Mouse (Mus musculus): ENCODE results near the gene Gpsm3. TPM values are rescaled to one million over a fixed set of nuclear protein-coding genes. Genes with fewer than 3 reads are reported as not detected.

The Gpsm3 gene
- polyA plus RNA-seq, 1 experiment from 2014 or later = 12.6 TPM

DNA sequence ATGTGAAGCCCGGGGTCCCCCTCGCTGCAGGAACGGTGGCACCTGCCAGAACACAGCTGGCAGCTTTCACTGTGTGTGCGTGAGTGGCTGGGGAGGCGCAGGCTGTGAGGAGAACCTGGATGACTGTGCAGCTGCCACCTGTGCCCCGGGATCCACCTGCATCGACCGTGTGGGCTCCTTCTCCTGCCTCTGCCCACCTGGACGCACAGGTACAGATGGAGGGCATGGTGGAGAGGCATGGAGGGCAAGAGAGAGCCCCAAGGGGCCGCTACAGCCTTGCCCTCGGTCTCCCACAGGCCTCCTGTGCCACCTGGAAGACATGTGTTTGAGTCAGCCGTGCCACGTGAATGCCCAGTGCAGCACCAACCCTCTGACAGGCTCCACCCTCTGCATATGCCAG lies 21.2 kb upstream of the Gpsm3 start:
- H3K9ac ChIP-seq (ENCODE audit: low read length) = no peak overlapping the region
- no peak overlapping the region for H3K4me3 ChIP-seq (ENCODE audit: low read depth, low read length)
- H3K4me1 ChIP-seq (replicated peaks; ENCODE audit: control insufficient read depth, insufficient read depth, low read length) = peaks cover 15% of the 10 kb centered on the region; the same call in 1 of the 2 replicates
- ATAC-seq (replicated peaks; ENCODE audit: low FRiP score, low TSS enrichment, low read depth) (no peak), DNase-seq (ENCODE audit: low spot score) (no peak)
- 77% methylated on average over 13 of the region's 13 CpGs for WGBS
- no peak overlapping the region for H3K27ac ChIP-seq (ENCODE audit: low read depth)
- no peaks in the 10 kb centered on the region for H3K27me3 ChIP-seq (replicated peaks; ENCODE audit: control insufficient read depth, insufficient read depth, low read length)
- no peaks in the 10 kb centered on the region for H3K36me3 ChIP-seq (ENCODE audit: control insufficient read depth, insufficient read depth, low read length)
- H3K4me2 ChIP-seq (ENCODE audit: low read length) = no peak overlapping the region
- no peaks in the 10 kb centered on the region for H3K9me3 ChIP-seq (ENCODE audit: control insufficient read depth, low read length)

DNA sequence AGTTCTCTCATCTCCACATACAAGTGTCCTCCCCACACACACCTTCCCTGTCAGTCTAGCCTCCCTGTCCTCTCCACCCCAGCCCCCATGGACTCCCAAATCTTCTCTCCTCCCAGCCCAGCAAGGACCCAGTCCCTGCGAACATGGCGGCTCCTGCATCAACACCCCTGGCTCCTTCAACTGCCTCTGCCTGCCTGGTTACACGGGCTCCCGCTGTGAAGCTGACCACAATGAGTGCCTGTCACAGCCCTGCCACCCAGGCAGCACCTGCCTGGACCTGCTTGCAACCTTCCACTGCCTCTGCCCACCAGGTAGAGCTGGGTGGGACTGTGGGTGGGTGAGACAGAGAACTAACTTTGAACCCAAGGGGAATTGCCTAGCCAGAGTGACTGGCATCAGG lies 19.7 kb upstream of the Gpsm3 start:
- DNase-seq (ENCODE audit: low spot score) (no peak), ATAC-seq (replicated peaks; ENCODE audit: low FRiP score, low TSS enrichment, low read depth) (no peak)
- Histone ChIP-seq H3K9ac (ENCODE audit: low read length) (no peak overlapping the region), H3K27ac (ENCODE audit: low read depth) (no peak overlapping the region), H3K4me3 (ENCODE audit: low read depth, low read length) (no peak overlapping the region), H3K36me3 (ENCODE audit: control insufficient read depth, insufficient read depth, low read length) (no peaks in the 10 kb centered on the region), H3K27me3 (replicated peaks; ENCODE audit: control insufficient read depth, insufficient read depth, low read length) (no peaks in the 10 kb centered on the region), H3K4me2 (ENCODE audit: low read length) (no peak overlapping the region), H3K4me1 (replicated peaks; ENCODE audit: control insufficient read depth, insufficient read depth, low read length) (peaks cover 4% of the 10 kb centered on the region; the same call in 1 of the 2 replicates), H3K9me3 (ENCODE audit: control insufficient read depth, low read length) (no peaks in the 10 kb centered on the region)
- 75% methylated on average over 4 of the region's 4 CpGs for WGBS

- Histone ChIP-seq H3K9ac (ENCODE audit: low read length) (no peak overlapping the region), H3K27ac (ENCODE audit: low read depth) (no peak overlapping the region), H3K4me3 (ENCODE audit: low read depth, low read length) (no peak overlapping the region), H3K9me3 (ENCODE audit: control insufficient read depth, low read length) (no peaks in the 10 kb centered on the region), H3K4me1 (replicated peaks; ENCODE audit: control insufficient read depth, insufficient read depth, low read length) (no peaks in the 10 kb centered on the region), H3K36me3 (ENCODE audit: control insufficient read depth, insufficient read depth, low read length) (no peaks in the 10 kb centered on the region), H3K27me3 (replicated peaks; ENCODE audit: control insufficient read depth, insufficient read depth, low read length) (no peaks in the 10 kb centered on the region), H3K4me2 (ENCODE audit: low read length) (no peak overlapping the region)
- DNase-seq (ENCODE audit: low spot score) (no peak), ATAC-seq (replicated peaks; ENCODE audit: low FRiP score, low TSS enrichment, low read depth) (no peak)
- 15% methylated on average over 5 of the region's 5 CpGs for WGBS
Observed at GRCm38 (mm10) chr17:34571875-34572274, 17.7 kb upstream of the Gpsm3 start.

DNA sequence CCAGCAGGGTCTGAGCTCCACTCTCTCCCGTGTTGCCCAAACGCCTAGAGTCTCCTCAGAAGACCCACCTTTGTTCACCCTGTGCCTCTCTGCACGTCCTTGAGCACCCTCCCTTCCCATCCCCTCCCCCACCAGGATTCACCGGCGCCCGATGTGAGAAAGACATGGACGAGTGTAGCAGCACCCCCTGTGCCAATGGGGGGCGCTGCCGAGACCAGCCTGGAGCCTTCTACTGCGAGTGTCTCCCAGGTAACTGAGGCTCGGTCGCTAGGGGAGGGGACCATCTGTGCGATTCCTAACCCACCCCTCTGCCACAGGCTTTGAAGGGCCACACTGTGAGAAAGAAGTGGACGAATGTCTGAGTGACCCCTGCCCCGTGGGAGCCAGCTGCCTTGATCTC lies 17.2 kb upstream of the Gpsm3 start:
- Histone ChIP-seq H3K27me3 (replicated peaks; ENCODE audit: control insufficient read depth, insufficient read depth, low read length) (no peaks in the 10 kb centered on the region), H3K9ac (ENCODE audit: low read length) (no peak overlapping the region), H3K9me3 (ENCODE audit: control insufficient read depth, low read length) (no peaks in the 10 kb centered on the region), H3K36me3 (ENCODE audit: control insufficient read depth, insufficient read depth, low read length) (no peaks in the 10 kb centered on the region), H3K4me1 (replicated peaks; ENCODE audit: control insufficient read depth, insufficient read depth, low read length) (no peaks in the 10 kb centered on the region), H3K27ac (ENCODE audit: low read depth) (no peak overlapping the region), H3K4me3 (ENCODE audit: low read depth, low read length) (no peak overlapping the region), H3K4me2 (ENCODE audit: low read length) (no peak overlapping the region)
- DNase-seq (ENCODE audit: low spot score) (no peak), ATAC-seq (replicated peaks; ENCODE audit: low FRiP score, low TSS enrichment, low read depth) (no peak)
- 22% methylated on average over 15 of the region's 15 CpGs for WGBS

DNA sequence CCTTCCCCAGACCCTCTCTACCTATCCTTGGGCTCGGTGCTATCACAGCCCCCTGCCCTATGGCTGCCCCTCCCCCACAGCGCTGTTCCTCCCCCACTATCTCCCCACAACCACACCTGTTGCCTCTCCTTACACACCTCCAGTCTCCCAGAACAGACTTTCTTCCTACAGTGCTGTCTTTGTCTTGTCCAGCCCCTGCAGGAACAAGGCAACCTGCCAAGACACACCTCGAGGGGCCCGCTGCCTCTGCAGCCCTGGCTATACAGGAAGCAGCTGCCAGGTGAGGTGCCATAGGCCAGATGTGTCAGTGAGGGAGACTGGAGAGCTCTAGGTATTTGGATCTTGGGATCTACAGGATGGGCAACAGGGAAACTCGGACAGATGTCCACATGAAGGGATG lies 13.0 kb upstream of the Gpsm3 start:
- Histone ChIP-seq H3K9me3 (ENCODE audit: control insufficient read depth, low read length) (no peaks in the 10 kb centered on the region), H3K9ac (ENCODE audit: low read length) (no peak overlapping the region), H3K4me1 (replicated peaks; ENCODE audit: control insufficient read depth, insufficient read depth, low read length) (no peaks in the 10 kb centered on the region), H3K27ac (ENCODE audit: low read depth) (peak overlapping the region; percentile 10; the same call in 1 of the 2 replicates), H3K27me3 (replicated peaks; ENCODE audit: control insufficient read depth, insufficient read depth, low read length) (no peaks in the 10 kb centered on the region), H3K4me2 (ENCODE audit: low read length) (no peak overlapping the region), H3K36me3 (ENCODE audit: control insufficient read depth, insufficient read depth, low read length) (no peaks in the 10 kb centered on the region), H3K4me3 (ENCODE audit: low read depth, low read length) (no peak overlapping the region)
- WGBS = 66% methylated on average over 5 of the region's 5 CpGs
- DNase-seq (ENCODE audit: low spot score) (no peak), ATAC-seq (replicated peaks; ENCODE audit: low FRiP score, low TSS enrichment, low read depth) (peak; percentile 52)

DNA sequence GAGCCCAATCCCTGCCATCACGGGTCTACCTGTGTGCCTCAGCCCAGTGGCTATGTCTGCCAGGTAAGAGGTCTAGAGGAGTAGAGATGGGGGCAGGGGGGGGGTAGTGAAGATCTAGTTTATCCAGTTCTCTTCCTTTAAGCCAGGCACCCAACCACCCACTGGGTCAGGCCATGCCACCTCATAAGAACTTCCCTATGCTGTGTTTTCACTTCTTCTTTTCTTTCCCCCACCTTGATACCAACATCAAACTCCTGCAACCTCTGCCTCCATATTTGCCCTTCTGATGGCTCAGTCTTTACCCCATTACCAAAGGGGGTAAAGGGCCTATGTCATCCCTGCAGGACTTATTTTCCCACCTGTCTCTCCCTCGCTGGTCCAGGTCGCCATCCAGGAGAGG lies 11.5 kb upstream of the Gpsm3 start:
- H3K4me1 ChIP-seq (replicated peaks; ENCODE audit: control insufficient read depth, insufficient read depth, low read length) = no peaks in the 10 kb centered on the region
- DNase-seq (ENCODE audit: low spot score) = no peak
- H3K4me3 ChIP-seq (ENCODE audit: low read depth, low read length) = no peak overlapping the region
- H3K4me2 ChIP-seq (ENCODE audit: low read length) = no peak overlapping the region
- no peak for ATAC-seq (replicated peaks; ENCODE audit: low FRiP score, low TSS enrichment, low read depth)
- no peaks in the 10 kb centered on the region for H3K27me3 ChIP-seq (replicated peaks; ENCODE audit: control insufficient read depth, insufficient read depth, low read length)
- no peak overlapping the region for H3K9ac ChIP-seq (ENCODE audit: low read length)
- no peak overlapping the region for H3K27ac ChIP-seq (ENCODE audit: low read depth)
- H3K36me3 ChIP-seq (ENCODE audit: control insufficient read depth, insufficient read depth, low read length) = no peaks in the 10 kb centered on the region
- H3K9me3 ChIP-seq (ENCODE audit: control insufficient read depth, low read length) = no peaks in the 10 kb centered on the region
- WGBS = 88% methylated on average over 3 of the region's 3 CpGs

DNA sequence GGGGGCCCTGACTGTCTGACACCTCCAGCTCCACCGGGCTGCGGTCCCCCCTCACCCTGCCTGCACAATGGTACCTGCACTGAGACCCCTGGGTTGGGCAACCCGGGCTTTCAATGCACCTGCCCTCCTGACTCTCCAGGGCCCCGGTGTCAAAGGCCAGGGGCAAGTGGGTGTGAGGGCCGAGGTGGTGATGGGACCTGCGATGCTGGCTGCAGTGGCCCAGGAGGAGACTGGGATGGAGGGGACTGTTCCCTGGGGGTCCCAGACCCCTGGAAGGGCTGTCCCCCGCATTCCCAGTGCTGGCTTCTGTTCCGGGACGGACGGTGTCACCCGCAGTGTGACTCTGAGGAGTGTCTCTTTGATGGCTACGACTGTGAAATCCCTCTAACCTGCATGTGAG lies 7.1 kb upstream of the Gpsm3 start:
- Histone ChIP-seq H3K4me2 (ENCODE audit: low read length) (no peak overlapping the region), H3K9me3 (ENCODE audit: control insufficient read depth, low read length) (no peaks in the 10 kb centered on the region), H3K4me1 (replicated peaks; ENCODE audit: control insufficient read depth, insufficient read depth, low read length) (peaks cover 9% of the 10 kb centered on the region), H3K36me3 (ENCODE audit: control insufficient read depth, insufficient read depth, low read length) (no peaks in the 10 kb centered on the region), H3K27ac (ENCODE audit: low read depth) (no peak overlapping the region), H3K4me3 (ENCODE audit: low read depth, low read length) (no peak overlapping the region), H3K9ac (ENCODE audit: low read length) (no peak overlapping the region), H3K27me3 (replicated peaks; ENCODE audit: control insufficient read depth, insufficient read depth, low read length) (no peaks in the 10 kb centered on the region)
- 82% methylated on average over 12 of the region's 12 CpGs for WGBS
- ATAC-seq (replicated peaks; ENCODE audit: low FRiP score, low TSS enrichment, low read depth) = no peak
- no peak for DNase-seq (ENCODE audit: low spot score)

DNA sequence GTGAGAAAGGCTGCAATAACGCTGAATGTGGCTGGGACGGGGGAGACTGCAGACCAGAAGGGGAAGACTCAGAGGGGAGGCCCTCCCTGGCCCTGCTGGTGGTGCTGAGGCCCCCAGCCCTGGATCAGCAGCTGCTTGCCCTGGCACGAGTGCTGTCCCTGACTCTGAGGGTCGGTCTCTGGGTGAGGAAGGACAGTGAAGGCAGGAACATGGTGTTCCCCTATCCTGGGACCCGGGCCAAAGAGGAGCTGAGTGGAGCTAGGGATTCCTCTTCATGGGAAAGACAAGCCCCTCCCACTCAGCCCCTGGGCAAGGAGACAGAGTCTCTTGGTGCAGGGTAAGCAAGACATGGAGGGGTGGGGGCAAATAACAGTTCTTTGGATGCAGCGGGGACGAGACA lies 6.2 kb upstream of the Gpsm3 start:
- peaks cover 15% of the 10 kb centered on the region for H3K4me1 ChIP-seq (replicated peaks; ENCODE audit: control insufficient read depth, insufficient read depth, low read length)
- H3K27me3 ChIP-seq (replicated peaks; ENCODE audit: control insufficient read depth, insufficient read depth, low read length) = no peaks in the 10 kb centered on the region
- H3K9ac ChIP-seq (ENCODE audit: low read length) = no peak overlapping the region
- H3K4me3 ChIP-seq (ENCODE audit: low read depth, low read length) = no peak overlapping the region
- no peaks in the 10 kb centered on the region for H3K9me3 ChIP-seq (ENCODE audit: control insufficient read depth, low read length)
- H3K27ac ChIP-seq (ENCODE audit: low read depth) = no peak overlapping the region
- no peak for DNase-seq (ENCODE audit: low spot score)
- WGBS = 61% methylated on average over 7 of the region's 7 CpGs
- no peak overlapping the region for H3K4me2 ChIP-seq (ENCODE audit: low read length)
- no peaks in the 10 kb centered on the region for H3K36me3 ChIP-seq (ENCODE audit: control insufficient read depth, insufficient read depth, low read length)
- ATAC-seq (replicated peaks; ENCODE audit: low FRiP score, low TSS enrichment, low read depth) = no peak

- Histone ChIP-seq H3K9me3 (ENCODE audit: control insufficient read depth, low read length) (no peaks in the 10 kb centered on the region), H3K4me3 (ENCODE audit: low read depth, low read length) (no peak overlapping the region), H3K27me3 (replicated peaks; ENCODE audit: control insufficient read depth, insufficient read depth, low read length) (no peaks in the 10 kb centered on the region), H3K27ac (ENCODE audit: low read depth) (no peak overlapping the region), H3K4me2 (ENCODE audit: low read length) (no peak overlapping the region), H3K36me3 (ENCODE audit: control insufficient read depth, insufficient read depth, low read length) (no peaks in the 10 kb centered on the region), H3K4me1 (replicated peaks; ENCODE audit: control insufficient read depth, insufficient read depth, low read length) (peaks cover 19% of the 10 kb centered on the region), H3K9ac (ENCODE audit: low read length) (no peak overlapping the region)
- DNase-seq (ENCODE audit: low spot score) (no peak), ATAC-seq (replicated peaks; ENCODE audit: low FRiP score, low TSS enrichment, low read depth) (no peak)
- WGBS = 87% methylated on average over 8 of the region's 8 CpGs
Observed at GRCm38 (mm10) chr17:34583819-34584218, 5.8 kb upstream of the Gpsm3 start.

Measured in intestine, embryonic 14.5 days (tissue).